Mouse (Mus musculus): ENCODE data around the gene Adgrb3.

Adgrb3 gene

GRCm38 (mm10) chr1:25281471-25281870 is 548.0 kb downstream of the Adgrb3 start:
- peak in 1 of 2 experiments; percentile 12 for DNase-seq (ENCODE audit: low spot score in 2 of 2)

DNA sequence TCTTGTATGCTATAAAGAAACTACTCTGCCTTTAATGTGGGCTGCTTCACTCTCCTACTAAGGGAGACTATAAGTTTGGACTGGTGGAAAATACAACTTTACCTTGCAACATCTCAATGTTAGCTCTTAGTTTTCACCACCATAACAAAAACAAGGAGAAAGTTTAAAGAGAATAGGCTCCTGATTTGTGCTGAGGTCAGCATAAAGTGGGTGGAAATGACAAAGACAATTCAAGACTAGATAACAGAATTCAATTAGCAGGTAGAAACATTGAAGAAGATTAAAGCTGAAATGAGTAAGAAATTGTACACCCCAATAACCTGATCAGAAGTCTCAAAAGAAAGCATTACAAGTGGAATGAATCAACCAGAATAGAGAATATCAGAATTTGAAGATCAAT is 578.9 kb downstream of the Adgrb3 start:
- no peak for DNase-seq (ENCODE audit: low spot score in 2 of 2)

DNA sequence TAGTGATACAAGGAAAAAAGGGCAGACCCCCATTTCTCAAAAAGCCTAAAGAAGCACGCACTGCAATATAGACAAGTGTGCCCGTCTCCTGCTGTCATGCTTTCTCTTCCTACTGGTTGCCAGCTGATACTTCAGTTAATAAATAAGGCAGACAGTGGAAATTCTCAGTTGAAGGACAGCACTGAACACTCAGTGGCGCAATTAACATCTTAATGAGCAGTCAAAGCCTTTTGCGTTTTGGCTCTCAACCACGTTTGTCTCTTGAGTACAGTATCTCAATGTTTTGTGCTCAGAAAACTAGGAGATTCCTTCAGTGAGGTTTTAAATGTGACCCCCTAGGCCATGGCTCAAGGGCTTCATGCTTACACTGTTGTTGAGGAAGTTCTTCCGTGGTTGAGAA is 587.1 kb downstream of the Adgrb3 start:
- no peak for DNase-seq (ENCODE audit: low spot score in 2 of 2)

DNA sequence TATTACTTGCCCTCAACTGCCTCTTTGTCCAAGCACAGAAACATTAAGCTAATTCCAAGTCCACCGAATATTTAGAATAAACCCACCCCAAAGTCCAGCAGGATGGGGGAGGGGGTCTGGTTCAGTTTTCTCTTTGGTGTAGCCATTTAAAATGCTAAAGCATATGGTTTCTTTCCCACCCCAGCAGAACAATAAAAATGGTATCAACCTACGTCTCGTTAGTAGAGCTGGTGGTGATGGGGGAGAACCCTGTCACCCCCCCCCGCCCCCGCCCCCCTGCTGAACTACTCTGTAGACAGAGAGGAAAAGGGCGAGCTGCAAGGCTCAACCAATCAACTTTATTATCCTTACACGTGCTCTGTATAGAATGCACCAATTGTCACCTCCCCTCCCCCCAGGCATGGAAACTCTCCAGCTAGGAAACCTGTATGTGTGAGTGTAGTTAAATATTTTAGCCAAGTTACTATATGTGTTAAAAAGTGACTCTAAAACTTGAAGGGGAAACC is 600.2 kb downstream of the Adgrb3 start:
- DNase-seq (ENCODE audit: low spot score in 2 of 2): peak in 1 of 2 experiments; percentile 32

DNA sequence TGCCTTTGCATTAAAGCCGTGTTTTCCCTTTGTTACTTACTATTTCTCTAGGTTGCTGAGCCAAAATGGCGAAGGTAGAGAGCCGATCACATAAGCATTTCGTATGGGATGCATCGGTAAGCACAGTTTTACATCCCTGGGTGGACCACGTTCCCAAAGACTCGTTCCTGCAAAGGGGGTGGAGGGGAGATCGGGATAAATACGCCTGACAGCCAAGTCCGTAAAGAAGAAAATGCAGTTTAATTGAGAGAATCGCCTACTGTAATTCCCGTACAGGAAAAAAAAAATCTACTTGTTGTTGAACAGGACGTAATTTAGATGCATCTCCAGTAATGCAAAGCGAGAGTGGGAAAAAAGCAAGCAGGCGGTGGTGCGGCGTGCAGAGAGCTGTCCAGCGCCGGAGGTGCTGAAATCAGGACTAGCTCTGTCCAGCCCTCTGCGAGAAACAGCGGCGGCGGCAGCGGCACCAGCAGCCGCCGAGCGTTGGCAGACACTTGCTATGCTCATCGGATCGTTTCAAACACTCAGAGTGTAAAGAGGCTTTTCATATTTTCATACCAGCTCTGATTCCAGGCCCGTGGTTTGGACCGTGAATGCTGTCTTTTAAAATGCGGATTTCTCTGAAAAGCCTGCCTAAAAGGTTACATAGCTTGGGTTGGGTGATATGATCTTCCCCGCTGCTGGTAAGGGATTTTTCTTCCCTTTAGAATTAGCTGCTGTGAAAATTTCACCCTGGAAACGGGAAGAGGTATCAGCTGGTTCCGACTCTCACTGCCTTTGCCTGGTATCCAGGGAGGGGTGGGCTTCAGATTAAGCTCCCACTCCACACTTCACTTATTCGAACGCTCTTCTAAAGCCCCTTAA is 600.9 kb downstream of the Adgrb3 start:
- DNase-seq (ENCODE audit: low spot score in 2 of 2): peak; percentile 20 to 72

GRCm38 (mm10) chr1:25227880-25228279 is 601.6 kb downstream of the Adgrb3 start:
- no peak for DNase-seq (ENCODE audit: low spot score in 2 of 2)

DNA sequence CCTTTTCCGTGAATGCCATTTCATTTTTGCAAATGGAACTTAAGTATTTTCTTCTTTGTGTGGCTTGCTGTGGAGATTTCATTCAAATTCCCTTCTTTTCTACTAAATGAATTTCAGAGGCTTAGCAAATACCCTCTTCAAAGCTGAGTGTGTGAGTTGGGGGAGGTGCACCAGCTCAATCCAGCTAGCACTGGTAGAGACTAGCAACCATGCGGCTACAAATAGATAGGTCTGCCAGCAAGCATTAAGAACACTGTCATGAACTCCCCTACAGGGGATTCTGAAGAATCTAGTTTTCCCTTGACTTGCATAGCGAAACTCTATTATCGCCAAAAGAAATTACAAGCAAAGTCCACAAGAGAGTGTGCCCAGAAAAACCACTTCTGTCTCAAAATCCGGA is 624.9 kb downstream of the Adgrb3 start:
- no peak for DNase-seq (ENCODE audit: low spot score in 2 of 2)

- no peak for DNase-seq (ENCODE audit: low spot score in 2 of 2)
Measured at GRCm38 (mm10) chr1:25199392-25199791, 630.1 kb downstream of the Adgrb3 start.

DNA sequence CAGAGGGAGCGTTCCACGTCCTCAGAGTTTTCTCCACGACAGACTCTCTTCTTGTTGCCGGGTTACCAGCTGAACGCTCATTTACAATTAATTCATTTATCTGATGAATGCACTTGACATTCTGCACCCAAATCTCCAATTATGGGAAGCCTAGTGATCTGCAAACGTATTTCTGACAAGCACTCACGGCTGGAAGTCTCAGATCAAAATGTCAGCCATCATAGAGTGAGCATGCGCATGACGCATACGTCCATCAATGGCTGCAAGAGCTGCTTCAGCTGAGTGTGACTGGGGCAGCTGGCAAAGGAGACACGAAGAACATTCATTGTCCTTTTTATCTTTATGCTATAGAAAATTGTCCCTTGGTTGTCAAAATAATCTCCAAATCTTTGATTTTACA is 637.5 kb downstream of the Adgrb3 start:
- no peak for DNase-seq (ENCODE audit: low spot score in 2 of 2)

DNA sequence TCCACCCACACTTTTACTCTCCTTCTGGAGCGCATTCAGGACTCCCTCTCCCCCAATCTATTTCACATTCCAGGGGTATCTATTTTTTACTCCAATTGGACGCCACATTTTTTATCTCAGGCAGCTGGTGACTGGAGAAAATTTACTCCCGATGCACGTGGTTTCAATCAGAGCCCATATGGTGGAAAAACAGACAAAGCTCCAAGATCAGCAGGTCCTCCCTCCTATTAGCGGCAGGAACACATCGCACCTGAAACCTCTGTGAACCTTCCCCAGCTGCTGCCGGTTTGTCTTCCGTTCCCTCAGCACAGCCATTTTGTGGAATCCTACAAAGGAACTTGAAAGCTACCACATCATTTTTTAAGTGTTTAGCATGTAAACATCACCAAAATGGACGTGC is 640.2 kb downstream of the Adgrb3 start:
- DNase-seq (ENCODE audit: low spot score in 2 of 2): no peak

DNA sequence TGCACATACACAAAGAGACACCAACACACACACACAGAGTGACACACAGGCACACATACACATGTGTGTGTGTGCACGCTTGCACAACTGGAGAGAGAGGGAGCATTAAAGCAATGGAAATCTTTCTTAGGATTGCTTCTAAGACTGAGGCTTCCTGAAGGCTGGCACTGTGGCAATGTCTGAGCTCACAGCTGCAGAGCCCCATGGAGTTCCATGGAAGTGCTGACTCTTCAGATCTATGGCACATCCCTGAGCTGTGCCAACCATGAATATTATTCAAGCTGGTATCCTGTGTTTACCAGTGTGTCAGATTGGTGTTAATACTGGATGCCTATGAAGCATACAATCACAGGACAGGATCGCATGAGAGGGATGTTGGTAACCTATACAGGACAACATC is 643.6 kb downstream of the Adgrb3 start:
- DNase-seq (ENCODE audit: low spot score in 2 of 2): no peak

DNA sequence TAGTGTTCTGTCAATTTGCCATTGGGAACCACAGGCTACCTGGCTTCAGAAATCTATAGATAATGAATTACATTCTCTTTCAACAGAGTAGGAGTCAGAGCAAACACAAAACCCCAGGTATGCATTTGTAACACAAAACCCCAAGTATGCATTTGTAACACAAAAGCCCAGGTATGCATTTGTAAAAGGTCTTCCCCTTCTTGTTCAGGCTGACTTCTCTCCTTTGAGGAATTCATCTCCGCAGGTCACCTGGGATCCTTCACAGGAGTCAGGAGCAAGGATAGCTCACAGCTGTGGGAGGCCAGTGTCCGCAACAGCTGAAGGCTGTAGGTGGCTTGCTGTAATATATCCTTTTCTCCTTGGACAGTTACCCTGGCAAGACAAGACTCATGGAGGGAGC is 647.6 kb downstream of the Adgrb3 start:
- DNase-seq (ENCODE audit: low spot score in 2 of 2): no peak

DNA sequence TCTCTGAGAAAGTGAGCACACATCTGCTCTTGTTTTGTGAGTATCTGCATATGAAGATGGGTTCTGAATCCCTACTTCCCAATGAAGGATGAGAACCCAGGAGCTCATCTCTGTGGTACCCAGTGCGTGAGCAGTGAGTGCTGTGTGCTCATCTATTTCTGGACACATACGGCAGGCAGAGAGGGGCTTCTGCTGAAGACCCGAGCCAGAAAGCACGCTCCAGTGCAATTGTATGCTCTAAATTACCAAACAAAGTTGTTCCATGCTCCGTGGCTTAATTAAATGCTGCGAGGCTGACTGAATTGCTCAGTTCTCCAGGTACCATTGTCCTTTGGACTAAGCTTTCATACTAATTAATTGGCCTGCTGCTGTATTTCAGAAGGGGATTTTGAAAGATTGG is 648.9 kb downstream of the Adgrb3 start:
- no peak for DNase-seq (ENCODE audit: low spot score in 2 of 2)

DNA sequence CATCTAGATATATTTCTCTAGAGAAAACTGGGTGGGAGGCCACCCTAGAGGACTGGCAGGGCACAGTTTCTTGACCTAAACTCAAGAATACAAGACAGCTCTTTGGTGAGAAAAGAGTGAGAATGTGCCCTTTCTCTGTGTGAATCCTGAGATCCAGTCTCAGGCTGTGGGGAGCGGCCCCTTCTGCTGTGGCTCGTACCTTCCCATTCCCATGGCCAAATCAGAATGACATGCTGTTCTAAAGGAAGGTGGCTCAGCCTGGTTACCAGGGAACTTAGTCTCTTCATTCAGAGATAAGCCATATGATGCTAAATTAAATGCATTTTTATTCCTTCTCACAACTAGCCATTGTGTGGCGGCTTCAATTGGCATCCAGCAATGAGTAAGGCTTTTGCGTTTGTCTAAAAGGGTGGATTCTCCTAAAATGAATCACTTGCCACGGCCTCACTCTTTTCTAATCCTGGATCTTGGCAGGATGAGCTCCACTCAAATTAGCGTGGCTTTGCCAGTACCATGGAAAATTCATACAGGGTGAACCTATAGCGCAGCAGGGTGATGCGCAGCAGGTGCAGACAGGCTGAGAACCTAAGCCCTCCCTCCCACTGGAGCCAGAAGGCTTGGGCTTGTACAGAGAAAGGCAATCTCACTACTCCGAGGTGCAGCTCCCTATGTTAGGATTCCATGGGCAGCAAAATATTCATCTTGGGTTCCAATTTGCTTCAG is 649.5 kb downstream of the Adgrb3 start:
- DNase-seq (ENCODE audit: low spot score in 2 of 2): peak in 1 of 2 experiments; percentile 63

GRCm38 (mm10) chr1:25178347-25179130 is 651.0 kb downstream of the Adgrb3 start:
- DNase-seq (ENCODE audit: low spot score in 2 of 2): no peak

- peak in 1 of 2 experiments; percentile 19 for DNase-seq (ENCODE audit: low spot score in 2 of 2)
Measured at GRCm38 (mm10) chr1:25167120-25167519, 662.4 kb downstream of the Adgrb3 start.

DNA sequence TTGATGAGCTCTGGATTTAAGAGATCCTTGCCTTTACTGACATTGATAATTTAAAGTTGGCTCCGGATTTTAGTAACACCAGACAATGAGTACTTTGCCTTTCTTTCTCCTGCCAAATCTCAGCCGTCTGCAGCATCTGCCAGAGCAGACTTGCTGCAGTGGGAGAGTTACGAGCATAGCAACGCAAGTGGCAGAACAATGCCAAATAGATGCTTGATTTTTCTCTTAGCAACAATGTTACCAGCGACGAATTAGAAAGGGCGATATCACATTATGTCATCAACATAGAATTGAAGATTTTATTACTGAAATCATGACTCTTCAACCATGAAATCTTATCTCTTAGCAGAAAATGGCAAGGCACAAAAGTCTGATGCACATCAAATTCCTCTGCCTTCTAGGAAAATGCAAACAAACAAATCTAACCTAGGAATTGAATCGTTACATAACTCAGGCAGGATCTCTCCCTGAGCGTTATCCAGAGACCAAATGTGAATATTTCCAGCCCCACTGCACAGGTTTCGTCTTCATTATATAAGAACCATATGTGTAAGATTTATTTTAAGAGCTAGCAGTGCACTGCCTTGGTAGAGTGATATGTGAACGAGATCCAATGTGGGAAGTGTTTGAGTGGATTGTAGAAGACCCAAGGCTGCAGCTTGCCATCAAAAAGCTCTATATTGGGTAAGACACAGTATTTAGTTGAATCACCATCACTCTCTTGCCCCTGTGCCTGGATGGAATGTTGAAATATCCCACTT is 663.3 kb downstream of the Adgrb3 start:
- DNase-seq (ENCODE audit: low spot score in 2 of 2): peak; percentile 73 to 77

GRCm38 (mm10) chr1:25163561-25163960 is 665.9 kb downstream of the Adgrb3 start:
- DNase-seq (ENCODE audit: low spot score in 2 of 2): no peak

DNA sequence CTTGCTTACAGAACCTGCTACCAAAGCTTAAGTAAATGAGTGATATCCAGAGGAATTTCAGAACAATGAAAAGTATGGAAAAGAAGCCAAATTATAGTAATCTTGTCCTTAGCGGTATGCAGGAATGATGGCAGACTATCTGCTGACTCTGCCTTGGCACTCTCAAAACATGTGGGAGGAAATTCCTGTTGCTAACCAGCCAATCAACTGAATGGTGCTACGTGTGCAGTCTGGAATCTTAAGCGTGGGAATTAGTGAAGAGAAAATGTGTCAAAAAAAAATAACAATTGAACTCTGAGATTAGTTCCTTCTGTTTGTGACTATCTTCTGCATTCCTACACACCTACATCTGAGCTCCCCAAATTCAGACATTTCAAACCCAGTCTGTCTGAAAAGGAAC is 683.3 kb downstream of the Adgrb3 start:
- peak in 1 of 2 experiments; percentile 59 for DNase-seq (ENCODE audit: low spot score in 2 of 2)

GRCm38 (mm10) chr1:25132150-25132824 is 697.2 kb downstream of the Adgrb3 start:
- DNase-seq (ENCODE audit: low spot score in 2 of 2): no peak

GRCm38 (mm10) chr1:25115512-25115911 is 714.0 kb downstream of the Adgrb3 start:
- no peak for DNase-seq (ENCODE audit: low spot score in 2 of 2)

Measured in left cerebral cortex, adult 9 months (tissue).